Mouse (Mus musculus): Measurements from ENCODE around the gene Zfp616. TPM values are rescaled to one million over a fixed set of nuclear protein-coding genes. Genes with fewer than 3 reads are reported as not detected.

The Zfp616 gene
- not detected for polyA plus RNA-seq (2014; fragmentation: Illumina TruSeq; extraction: RNeasy Lipid Tissue Mini Kit (QIAGEN cat#74804); ENCODE audit: low read depth, low replicate concordance)

DNA sequence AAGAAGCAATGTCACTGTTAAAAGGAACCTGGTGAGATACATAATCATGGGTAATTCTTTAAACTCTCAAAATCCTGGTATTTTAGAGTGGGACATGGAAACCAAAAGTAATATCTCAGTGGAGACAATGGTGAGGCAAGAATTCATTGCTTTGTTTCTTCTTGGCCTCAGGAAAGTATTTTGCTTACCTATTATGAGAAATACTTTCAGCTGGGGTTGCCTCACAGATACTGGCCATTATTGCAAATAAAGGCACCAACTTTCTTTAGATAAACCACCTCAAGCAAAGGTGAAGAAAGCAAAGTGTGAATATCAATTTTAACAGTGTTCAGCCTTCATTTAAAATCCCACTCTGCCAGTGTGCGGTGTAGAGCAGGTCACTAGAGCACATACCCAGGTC, at the start of gene Zfp616:
TSS of gene Zfp616 (plus strand) at position 301 of the 400 bp plus-strand sequence.

DNA sequence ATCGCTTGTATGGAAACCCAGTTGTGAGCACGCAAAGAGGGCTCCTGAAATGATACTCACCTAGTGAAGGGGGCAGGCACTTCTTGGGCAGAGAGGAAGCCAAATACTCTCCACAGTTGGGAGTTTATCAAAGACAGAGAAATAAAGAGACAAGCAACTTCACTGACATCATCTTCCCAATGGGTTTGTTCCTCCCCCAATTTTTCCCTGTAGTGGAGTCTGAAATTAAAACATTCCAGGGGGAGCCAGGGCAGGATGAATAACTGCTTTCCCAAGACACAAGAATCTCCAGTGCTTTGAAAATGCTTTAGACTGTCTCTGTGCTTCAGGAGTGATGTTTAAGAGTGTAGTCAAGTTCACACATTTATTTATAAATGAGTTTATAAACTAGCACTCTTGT, 13.3 kb upstream of the Zfp616 start, which contains the start of the genes Olfr139 and Olfr399:
TSS of gene Olfr139 (minus strand) at position 101 of the 400 bp plus-strand sequence.
TSS of gene Olfr399 (minus strand) at position 165 of the 400 bp plus-strand sequence.

DNA sequence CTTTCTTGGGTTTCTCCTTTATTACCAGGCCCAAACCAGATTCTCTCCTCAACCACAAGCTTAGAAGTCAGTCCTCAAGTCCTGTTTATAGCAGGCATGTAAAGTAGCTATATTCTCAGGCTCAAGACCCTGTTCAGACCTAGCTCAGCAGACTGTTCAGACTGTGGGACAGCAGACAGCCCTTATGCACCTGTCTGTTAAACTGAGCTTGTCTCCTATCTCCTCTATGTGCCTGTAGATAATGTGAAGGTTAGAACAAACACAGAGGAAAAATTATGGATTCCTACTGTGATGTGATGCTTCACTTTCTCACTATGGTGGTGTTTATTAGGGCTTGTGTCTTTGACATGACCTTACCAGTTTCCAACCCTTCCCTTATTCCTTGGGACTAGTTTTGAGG, 43.7 kb downstream of the Zfp616 start, which contains the start of gene Olfr401:
TSS of gene Olfr401 (plus strand) at position 301 of the 400 bp plus-strand sequence.

Other genes with a start within 250 kb of the Zfp616 start
- gene Olfr393, start 218.5 kb upstream of the Zfp616 start, polyA plus RNA-seq (2014; fragmentation: Illumina TruSeq; extraction: RNeasy Lipid Tissue Mini Kit (QIAGEN cat#74804); ENCODE audit: low read depth, low replicate concordance): not detected
- gene Olfr394, start 179.2 kb upstream of the Zfp616 start, polyA plus RNA-seq (2014; fragmentation: Illumina TruSeq; extraction: RNeasy Lipid Tissue Mini Kit (QIAGEN cat#74804); ENCODE audit: low read depth, low replicate concordance): not detected
- not detected for gene Olfr395, start 160.7 kb upstream of the Zfp616 start, polyA plus RNA-seq (2014; fragmentation: Illumina TruSeq; extraction: RNeasy Lipid Tissue Mini Kit (QIAGEN cat#74804); ENCODE audit: low read depth, low replicate concordance)
- not detected for gene Olfr23, start 133.3 kb upstream of the Zfp616 start, polyA plus RNA-seq (2014; fragmentation: Illumina TruSeq; extraction: RNeasy Lipid Tissue Mini Kit (QIAGEN cat#74804); ENCODE audit: low read depth, low replicate concordance)
- gene Olfr397, start 109.1 kb upstream of the Zfp616 start, polyA plus RNA-seq (2014; fragmentation: Illumina TruSeq; extraction: RNeasy Lipid Tissue Mini Kit (QIAGEN cat#74804); ENCODE audit: low read depth, low replicate concordance): not detected
- not detected for gene Olfr398, start 79.5 kb upstream of the Zfp616 start, polyA plus RNA-seq (2014; fragmentation: Illumina TruSeq; extraction: RNeasy Lipid Tissue Mini Kit (QIAGEN cat#74804); ENCODE audit: low read depth, low replicate concordance)
- not detected for gene Olfr139, start 13.4 kb upstream of the Zfp616 start, polyA plus RNA-seq (2014; fragmentation: Illumina TruSeq; extraction: RNeasy Lipid Tissue Mini Kit (QIAGEN cat#74804); ENCODE audit: low read depth, low replicate concordance)
- gene Olfr399, start 13.3 kb upstream of the Zfp616 start, polyA plus RNA-seq (2014; fragmentation: Illumina TruSeq; extraction: RNeasy Lipid Tissue Mini Kit (QIAGEN cat#74804); ENCODE audit: low read depth, low replicate concordance): not detected
- gene Olfr401, start 43.8 kb downstream of the Zfp616 start, polyA plus RNA-seq (2014; fragmentation: Illumina TruSeq; extraction: RNeasy Lipid Tissue Mini Kit (QIAGEN cat#74804); ENCODE audit: low read depth, low replicate concordance): not detected
- not detected for gene Olfr402, start 83.6 kb downstream of the Zfp616 start, polyA plus RNA-seq (2014; fragmentation: Illumina TruSeq; extraction: RNeasy Lipid Tissue Mini Kit (QIAGEN cat#74804); ENCODE audit: low read depth, low replicate concordance)
- gene Olfr403, start 116.3 kb downstream of the Zfp616 start, polyA plus RNA-seq (2014; fragmentation: Illumina TruSeq; extraction: RNeasy Lipid Tissue Mini Kit (QIAGEN cat#74804); ENCODE audit: low read depth, low replicate concordance): not detected
- gene Olfr43, start 141.4 kb downstream of the Zfp616 start, polyA plus RNA-seq (2014; fragmentation: Illumina TruSeq; extraction: RNeasy Lipid Tissue Mini Kit (QIAGEN cat#74804); ENCODE audit: low read depth, low replicate concordance): not detected
- gene Olfr406, start 189.9 kb downstream of the Zfp616 start, polyA plus RNA-seq (2014; fragmentation: Illumina TruSeq; extraction: RNeasy Lipid Tissue Mini Kit (QIAGEN cat#74804); ENCODE audit: low read depth, low replicate concordance): not detected
- not detected for gene Olfr59, start 213.8 kb downstream of the Zfp616 start, polyA plus RNA-seq (2014; fragmentation: Illumina TruSeq; extraction: RNeasy Lipid Tissue Mini Kit (QIAGEN cat#74804); ENCODE audit: low read depth, low replicate concordance)

Data from adipose tissue, adult 10 weeks (tissue).